Mouse (Mus musculus) kidney, postnatal 14 days (tissue): ENCODE measurements at regions not wholly inside any gene's neighbourhood (a gene's known extent, or its start where the extent isn't known, plus 50 kb on each side); places are given as distances from the start of the nearest gene placed in this dataset.
"Not testable (repeated sequence)": the region's sequence is repeated elsewhere in the genome, so short reads cannot be mapped to it uniquely, and the experiment has no call there.

ENCODE experiments used
- DNase-seq: peaks from one replicate; pipeline ENCODE4 v3.0.0; 2022; ENCODE audit warnings: mixed read lengths

DNA sequence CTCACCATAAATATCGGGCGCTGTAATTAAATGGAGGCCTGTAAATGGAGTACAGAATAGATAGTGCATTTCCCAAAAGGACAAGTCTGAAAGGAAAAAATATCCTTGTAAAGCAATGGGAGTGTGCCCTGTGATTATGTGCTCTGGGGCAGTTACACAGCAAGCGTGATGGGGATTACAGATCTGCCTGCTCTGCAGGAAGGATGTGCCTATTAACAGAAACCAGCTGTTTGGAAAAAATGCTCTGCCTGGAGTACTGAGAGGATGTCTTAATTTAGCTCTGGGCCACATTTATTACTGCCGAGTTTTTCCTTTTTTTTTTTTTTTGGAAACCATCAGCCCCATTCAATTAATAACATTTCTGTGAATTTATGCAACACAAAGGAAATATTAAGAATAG lies 344.9 kb upstream of the Tpk1 start:
- DNase-seq = peak; percentile 37

DNA sequence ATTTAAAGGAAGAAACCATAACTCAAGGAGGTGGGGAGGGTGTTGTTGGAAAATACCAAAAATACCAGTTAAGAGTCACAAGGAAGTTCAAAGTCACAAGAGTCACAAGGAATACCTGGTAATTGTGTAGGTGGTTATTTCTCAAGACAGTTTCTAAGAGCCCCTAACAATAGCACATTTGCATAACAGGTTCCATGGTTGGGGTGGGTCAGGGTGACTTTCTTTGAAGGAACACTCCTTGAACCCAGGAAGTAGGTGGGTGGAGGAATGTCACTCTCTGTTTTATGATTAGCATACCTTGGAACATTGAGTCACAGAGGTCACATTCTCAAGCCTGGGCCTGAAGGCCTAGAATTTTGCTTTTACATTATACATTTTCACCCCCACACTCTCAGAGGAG lies 341.1 kb upstream of the Tpk1 start:
- not testable (repeated sequence) for DNase-seq
